Mouse (Mus musculus): ENCODE results near the gene Ccdc122. TPM values are rescaled to one million over a fixed set of nuclear protein-coding genes. Genes with fewer than 3 reads are reported as not detected.
"Not testable (repeated sequence)": the region's sequence is repeated elsewhere in the genome, so short reads cannot be mapped to it uniquely, and the experiment has no call there.

Ccdc122 gene
- polyA plus RNA-seq (2015; fragmentation: Nextera tagmentation; extraction: Ambion mirVana): 0.48 and 1.4 TPM in 2 replicates

GRCm38 (mm10) chr14:77036226-77037046 lies at the start of gene Ccdc122, which contains the start of gene Lacc1:
Gene Ccdc122 (plus strand): TSS chr14:77036772.
Gene Lacc1 (minus strand): TSS chr14:77036904.
- H3K27me3 ChIP-seq: 0 out of 2 replicates have a peak, but pooled peaks cover 2% of the 10 kb centered on the region
- peaks cover 7% of the 10 kb centered on the region for H3K4me1 ChIP-seq (replicated peaks)
- no peaks in the 10 kb centered on the region for H3K36me3 ChIP-seq
- no peaks in the 10 kb centered on the region for H3K9me3 ChIP-seq
- ATAC-seq (ENCODE audit: low FRiP score, low read depth): peak; percentile 66; the same call in 1 of the 2 replicates
- peak within 1 kb of the TSS; percentile 86 for H3K4me2 ChIP-seq
- WGBS: 1% methylated on average over 81 of the region's 86 CpGs
- H3K27ac ChIP-seq (replicated peaks): no peak within 1 kb of the TSS
- peak within 1 kb of the TSS; percentile 34 for H3K9ac ChIP-seq
- H3K4me3 ChIP-seq: peak within 1 kb of the TSS; percentile 51

GRCm38 (mm10) chr14:76990351-76990750 lies 46.2 kb upstream of the Ccdc122 start:
- not testable (repeated sequence) for H3K9ac ChIP-seq; H3K27me3 ChIP-seq; H3K27ac ChIP-seq (replicated peaks); H3K36me3 ChIP-seq; H3K4me3 ChIP-seq; H3K4me2 ChIP-seq; H3K4me1 ChIP-seq (replicated peaks); ATAC-seq (ENCODE audit: low FRiP score, low read depth); H3K9me3 ChIP-seq
- WGBS: 96% methylated on average over 2 of the region's 2 CpGs

GRCm38 (mm10) chr14:77004740-77005139 lies 31.8 kb upstream of the Ccdc122 start:
- H3K9me3 ChIP-seq: no peaks in the 10 kb centered on the region
- no peak overlapping the region for H3K4me2 ChIP-seq
- 64% methylated on average over 8 of the region's 8 CpGs for WGBS
- ATAC-seq (ENCODE audit: low FRiP score, low read depth): no peak
- no peaks in the 10 kb centered on the region; the same call in 1 of the 2 replicates for H3K4me1 ChIP-seq (replicated peaks)
- no peaks in the 10 kb centered on the region for H3K36me3 ChIP-seq
- no peak overlapping the region for H3K4me3 ChIP-seq
- H3K9ac ChIP-seq: no peak overlapping the region
- H3K27ac ChIP-seq (replicated peaks): no peak overlapping the region
- H3K27me3 ChIP-seq: no peaks in the 10 kb centered on the region

GRCm38 (mm10) chr14:77005566-77005965 lies 31.0 kb upstream of the Ccdc122 start:
- Histone ChIP-seq H3K9ac (no peak overlapping the region), H3K4me2 (no peak overlapping the region), H3K4me3 (no peak overlapping the region), H3K4me1 (replicated peaks) (no peaks in the 10 kb centered on the region; the same call in 1 of the 2 replicates), H3K9me3 (no peaks in the 10 kb centered on the region), H3K36me3 (no peaks in the 10 kb centered on the region), H3K27ac (replicated peaks) (no peak overlapping the region), H3K27me3 (no peaks in the 10 kb centered on the region)
- 70% methylated on average over 5 of the region's 5 CpGs for WGBS
- ATAC-seq (ENCODE audit: low FRiP score, low read depth): no peak

- H3K9me3 ChIP-seq: no peaks in the 10 kb centered on the region
Measured at GRCm38 (mm10) chr14:77008238-77008637, 28.3 kb upstream of the Ccdc122 start.

GRCm38 (mm10) chr14:77011804-77012203 lies 24.8 kb upstream of the Ccdc122 start:
- no peak overlapping the region for H3K4me3 ChIP-seq
- no peak overlapping the region for H3K9ac ChIP-seq
- H3K4me1 ChIP-seq (replicated peaks): no peaks in the 10 kb centered on the region
- H3K27ac ChIP-seq (replicated peaks): peak overlapping the region; percentile 38; the same call in 1 of the 2 replicates
- 2% methylated on average over 3 of the region's 3 CpGs for WGBS
- no peak overlapping the region for H3K4me2 ChIP-seq
- no peaks in the 10 kb centered on the region for H3K27me3 ChIP-seq
- H3K36me3 ChIP-seq: no peaks in the 10 kb centered on the region
- ATAC-seq (ENCODE audit: low FRiP score, low read depth): peak; percentile 79; the same call in 1 of the 2 replicates
- H3K9me3 ChIP-seq: no peaks in the 10 kb centered on the region

More at GRCm38 (mm10) chr14:77008238-77008637, 28.3 kb upstream of the Ccdc122 start:
- Histone ChIP-seq H3K27me3 (no peaks in the 10 kb centered on the region), H3K36me3 (no peaks in the 10 kb centered on the region), H3K9ac (no peak overlapping the region), H3K4me1 (replicated peaks) (no peaks in the 10 kb centered on the region; the same call in 1 of the 2 replicates), H3K4me2 (no peak overlapping the region), H3K27ac (replicated peaks) (no peak overlapping the region), H3K4me3 (no peak overlapping the region)
- 26% methylated on average over 3 of the region's 3 CpGs for WGBS
- peak; percentile 64; the same call in 1 of the 2 replicates for ATAC-seq (ENCODE audit: low FRiP score, low read depth)

GRCm38 (mm10) chr14:77016783-77017182 lies 19.8 kb upstream of the Ccdc122 start:
- not testable (repeated sequence) for ATAC-seq (ENCODE audit: low FRiP score, low read depth)
- 59% methylated on average over 12 of the region's 12 CpGs for WGBS

GRCm38 (mm10) chr14:77017211-77017610 lies 19.4 kb upstream of the Ccdc122 start:
- WGBS: 87% methylated on average over 6 of the region's 6 CpGs
- no peak for ATAC-seq (ENCODE audit: low FRiP score, low read depth)

More at GRCm38 (mm10) chr14:77016783-77017182, 19.8 kb upstream of the Ccdc122 start:
- H3K4me2 ChIP-seq; H3K4me3 ChIP-seq; H3K9ac ChIP-seq; H3K9me3 ChIP-seq; H3K27me3 ChIP-seq; H3K27ac ChIP-seq (replicated peaks); H3K36me3 ChIP-seq; H3K4me1 ChIP-seq (replicated peaks): not testable (repeated sequence)

GRCm38 (mm10) chr14:77024499-77024898 lies 12.1 kb upstream of the Ccdc122 start:
- H3K9me3 ChIP-seq: no peaks in the 10 kb centered on the region
- ATAC-seq (ENCODE audit: low FRiP score, low read depth): no peak
- no peaks in the 10 kb centered on the region for H3K27me3 ChIP-seq
- H3K4me3 ChIP-seq: no peak overlapping the region
- H3K4me1 ChIP-seq (replicated peaks): no peaks in the 10 kb centered on the region
- no peak overlapping the region for H3K4me2 ChIP-seq
- no peaks in the 10 kb centered on the region for H3K36me3 ChIP-seq
- no peak overlapping the region for H3K9ac ChIP-seq
- no peak overlapping the region for H3K27ac ChIP-seq (replicated peaks)
- WGBS: 85% methylated on average over 3 of the region's 3 CpGs

More at GRCm38 (mm10) chr14:77017211-77017610, 19.4 kb upstream of the Ccdc122 start:
- H3K36me3 ChIP-seq: no peaks in the 10 kb centered on the region
- H3K4me3 ChIP-seq: no peak overlapping the region
- H3K9me3 ChIP-seq: no peaks in the 10 kb centered on the region
- no peaks in the 10 kb centered on the region for H3K4me1 ChIP-seq (replicated peaks)
- no peaks in the 10 kb centered on the region for H3K27me3 ChIP-seq
- H3K4me2 ChIP-seq: no peak overlapping the region
- H3K27ac ChIP-seq (replicated peaks): no peak overlapping the region
- no peak overlapping the region for H3K9ac ChIP-seq

- Histone ChIP-seq H3K36me3 (no peaks in the 10 kb centered on the region), H3K4me1 (replicated peaks) (no peaks in the 10 kb centered on the region), H3K27ac (replicated peaks) (no peak overlapping the region), H3K9ac (no peak overlapping the region), H3K4me3 (no peak overlapping the region), H3K27me3 (no peaks in the 10 kb centered on the region), H3K4me2 (no peak overlapping the region), H3K9me3 (no peaks in the 10 kb centered on the region)
- no peak for ATAC-seq (ENCODE audit: low FRiP score, low read depth)
- 54% methylated on average over 5 of the region's 5 CpGs for WGBS
Measured at GRCm38 (mm10) chr14:77029319-77030054, 7.1 kb upstream of the Ccdc122 start.

GRCm38 (mm10) chr14:77030808-77031207 lies 5.8 kb upstream of the Ccdc122 start:
- no peak for ATAC-seq (ENCODE audit: low FRiP score, low read depth)
- Histone ChIP-seq H3K4me3 (no peak overlapping the region), H3K9ac (no peak overlapping the region), H3K27me3 (0 out of 2 replicates have a peak, but pooled peaks cover 2% of the 10 kb centered on the region), H3K36me3 (no peaks in the 10 kb centered on the region), H3K4me2 (no peak overlapping the region), H3K27ac (replicated peaks) (no peak overlapping the region), H3K9me3 (no peaks in the 10 kb centered on the region), H3K4me1 (replicated peaks) (no peaks in the 10 kb centered on the region)
- WGBS: 92% methylated on average over 5 of the region's 5 CpGs

GRCm38 (mm10) chr14:77032433-77032832 lies 4.1 kb upstream of the Ccdc122 start:
- 62% methylated on average over 5 of the region's 5 CpGs for WGBS
- Histone ChIP-seq H3K36me3 (no peaks in the 10 kb centered on the region), H3K9me3 (no peaks in the 10 kb centered on the region), H3K4me2 (no peak overlapping the region), H3K27ac (replicated peaks) (no peak overlapping the region), H3K4me1 (replicated peaks) (peaks cover 7% of the 10 kb centered on the region), H3K4me3 (no peak overlapping the region), H3K27me3 (0 out of 2 replicates have a peak, but pooled peaks cover 2% of the 10 kb centered on the region), H3K9ac (no peak overlapping the region)
- no peak for ATAC-seq (ENCODE audit: low FRiP score, low read depth)
